Mouse (Mus musculus): ENCODE measurements around the gene Olfr868. TPM values are rescaled to one million over a fixed set of nuclear protein-coding genes. Genes with fewer than 3 reads are reported as not detected.

The Olfr868 gene
- polyA plus RNA-seq (2015; fragmentation: Nextera tagmentation; extraction: Ambion mirVana) = not detected in 2 replicates

- ATAC-seq (replicated peaks; ENCODE audit: extremely low read depth, insufficient read depth, low FRiP score) = no peak
- peaks cover 2% of the 10 kb centered on the region; the same call in 1 of the 2 replicates for H3K9me3 ChIP-seq (replicated peaks; ENCODE audit: control insufficient read depth, low read length)
- no peak within 1 kb of the TSS for H3K4me3 ChIP-seq (ENCODE audit: low read length)
- H3K27me3 ChIP-seq (ENCODE audit: control insufficient read depth, insufficient read depth, low read length) = no peaks in the 10 kb centered on the region
- H3K4me2 ChIP-seq (ENCODE audit: low read depth, low read length) = no peak within 1 kb of the TSS
- H3K4me1 ChIP-seq (ENCODE audit: control insufficient read depth, insufficient read depth, low read length) = no peaks in the 10 kb centered on the region
- 26% methylated on average over 2 of the region's 2 CpGs for WGBS
- no peak within 1 kb of the TSS for H3K27ac ChIP-seq (ENCODE audit: low read length)
- H3K9ac ChIP-seq (ENCODE audit: low read length) = no peak within 1 kb of the TSS
- no peaks in the 10 kb centered on the region for H3K36me3 ChIP-seq (ENCODE audit: control insufficient read depth, insufficient read depth)
Measured at GRCm38 (mm10) chr9:20098326-20098725, at the start of gene Olfr868. Gene Olfr868, plus strand, starts transcription at chr9:20098626.

GRCm38 (mm10) chr9:20057462-20057861, 41.0 kb upstream of the Olfr868 start, which contains the start of gene Olfr867:
Gene Olfr867, minus strand, starts transcription at chr9:20057562.
- no peak within 1 kb of the TSS for H3K9ac ChIP-seq (ENCODE audit: low read length)
- no peak within 1 kb of the TSS for H3K4me3 ChIP-seq (ENCODE audit: low read length)
- no peaks in the 10 kb centered on the region for H3K4me1 ChIP-seq (ENCODE audit: control insufficient read depth, insufficient read depth, low read length)
- H3K9me3 ChIP-seq (replicated peaks; ENCODE audit: control insufficient read depth, low read length) = 0 out of 2 replicates have a peak, but pooled peaks cover 4% of the 10 kb centered on the region
- ATAC-seq (replicated peaks; ENCODE audit: extremely low read depth, insufficient read depth, low FRiP score) = no peak
- no peaks in the 10 kb centered on the region for H3K36me3 ChIP-seq (ENCODE audit: control insufficient read depth, insufficient read depth)
- whole genome bisulfite sequencing = 69% methylated on average over 1 of the region's 1 CpGs
- H3K27me3 ChIP-seq (ENCODE audit: control insufficient read depth, insufficient read depth, low read length) = no peaks in the 10 kb centered on the region
- H3K4me2 ChIP-seq (ENCODE audit: low read depth, low read length) = no peak within 1 kb of the TSS
- no peak within 1 kb of the TSS for H3K27ac ChIP-seq (ENCODE audit: low read length)

- H3K36me3 ChIP-seq (ENCODE audit: control insufficient read depth, insufficient read depth) = no peaks in the 10 kb centered on the region
- 61% methylated on average over 3 of the region's 3 CpGs for WGBS
- no peak overlapping the region for H3K9ac ChIP-seq (ENCODE audit: low read length)
- no peaks in the 10 kb centered on the region for H3K27me3 ChIP-seq (ENCODE audit: control insufficient read depth, insufficient read depth, low read length)
- H3K4me1 ChIP-seq (ENCODE audit: control insufficient read depth, insufficient read depth, low read length) = no peaks in the 10 kb centered on the region
- ATAC-seq (replicated peaks; ENCODE audit: extremely low read depth, insufficient read depth, low FRiP score) = no peak
- H3K27ac ChIP-seq (ENCODE audit: low read length) = no peak overlapping the region
- no peak overlapping the region for H3K4me2 ChIP-seq (ENCODE audit: low read depth, low read length)
- no peak overlapping the region for H3K4me3 ChIP-seq (ENCODE audit: low read length)
- peaks cover 6% of the 10 kb centered on the region for H3K9me3 ChIP-seq (replicated peaks; ENCODE audit: control insufficient read depth, low read length)
Measured at GRCm38 (mm10) chr9:20070236-20070635, 28.2 kb upstream of the Olfr868 start.

DNA sequence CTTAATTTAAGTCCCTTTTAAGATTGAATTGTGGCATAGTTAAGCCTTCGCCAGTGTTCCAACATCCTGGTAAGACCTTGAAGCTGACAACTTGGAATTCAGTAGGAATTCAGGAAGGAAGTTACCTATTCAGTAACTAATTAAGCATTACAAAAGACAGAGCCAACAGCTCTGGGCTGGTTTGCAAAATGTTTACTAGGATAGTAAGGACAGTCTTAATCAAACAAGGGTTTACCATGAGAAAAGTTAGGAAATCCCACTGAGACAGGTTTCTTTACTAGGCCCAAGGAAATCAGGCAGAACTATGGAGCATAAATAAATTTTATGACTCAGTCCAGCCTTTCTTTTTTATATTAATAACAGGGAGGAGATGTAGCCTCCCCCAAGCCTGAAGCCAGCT, 27.1 kb upstream of the Olfr868 start:
- Histone ChIP-seq H3K4me3 (ENCODE audit: low read length) (no peak overlapping the region), H3K4me1 (ENCODE audit: control insufficient read depth, insufficient read depth, low read length) (no peaks in the 10 kb centered on the region), H3K9ac (ENCODE audit: low read length) (no peak overlapping the region), H3K27me3 (ENCODE audit: control insufficient read depth, insufficient read depth, low read length) (no peaks in the 10 kb centered on the region), H3K36me3 (ENCODE audit: control insufficient read depth, insufficient read depth) (no peaks in the 10 kb centered on the region), H3K4me2 (ENCODE audit: low read depth, low read length) (no peak overlapping the region), H3K9me3 (replicated peaks; ENCODE audit: control insufficient read depth, low read length) (peaks cover 6% of the 10 kb centered on the region), H3K27ac (ENCODE audit: low read length) (no peak overlapping the region)
- no peak for ATAC-seq (replicated peaks; ENCODE audit: extremely low read depth, insufficient read depth, low FRiP score)
- WGBS = 67% methylated on average over 1 of the region's 1 CpGs

DNA sequence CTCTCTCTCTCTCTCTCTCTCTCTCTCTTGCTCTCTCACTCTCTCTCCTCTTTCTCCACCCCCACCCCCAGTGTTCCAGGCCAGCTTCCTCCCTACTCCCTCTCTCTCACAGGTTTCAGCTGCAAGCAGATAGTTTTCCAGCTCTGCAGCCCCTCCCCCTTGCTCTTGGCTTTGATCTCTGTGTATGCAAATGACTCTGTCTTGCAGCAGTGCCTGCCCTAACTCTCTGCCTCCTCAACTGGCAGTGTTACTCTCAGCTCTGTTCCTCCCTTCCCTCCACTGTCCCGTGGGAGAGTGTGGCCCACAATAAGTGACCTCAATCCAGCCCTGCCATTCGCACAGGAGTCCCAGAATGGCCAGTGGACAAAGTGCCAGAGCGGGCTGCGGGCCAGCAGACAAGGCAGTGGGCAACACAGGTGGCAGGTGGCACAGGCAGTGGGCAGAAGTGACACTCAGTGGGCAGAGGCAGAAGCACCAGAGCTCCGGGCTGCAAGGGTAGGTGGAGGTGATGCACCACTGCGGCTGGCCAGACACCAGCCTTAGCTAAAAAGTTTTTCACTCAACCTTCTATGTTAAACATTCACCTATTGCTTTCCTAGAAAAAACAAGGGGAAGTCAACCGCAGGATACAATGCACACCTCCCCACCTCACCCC, 24.8 kb upstream of the Olfr868 start:
- H3K27me3 ChIP-seq (ENCODE audit: control insufficient read depth, insufficient read depth, low read length) = no peaks in the 10 kb centered on the region
- H3K4me2 ChIP-seq (ENCODE audit: low read depth, low read length) = no peak overlapping the region
- ATAC-seq (replicated peaks; ENCODE audit: extremely low read depth, insufficient read depth, low FRiP score) = no peak
- H3K27ac ChIP-seq (ENCODE audit: low read length) = no peak overlapping the region
- H3K4me1 ChIP-seq (ENCODE audit: control insufficient read depth, insufficient read depth, low read length) = no peaks in the 10 kb centered on the region
- 53% methylated on average over 7 of the region's 7 CpGs for WGBS
- no peaks in the 10 kb centered on the region for H3K36me3 ChIP-seq (ENCODE audit: control insufficient read depth, insufficient read depth)
- no peak overlapping the region for H3K4me3 ChIP-seq (ENCODE audit: low read length)
- no peak overlapping the region for H3K9ac ChIP-seq (ENCODE audit: low read length)
- peaks cover 8% of the 10 kb centered on the region for H3K9me3 ChIP-seq (replicated peaks; ENCODE audit: control insufficient read depth, low read length)

DNA sequence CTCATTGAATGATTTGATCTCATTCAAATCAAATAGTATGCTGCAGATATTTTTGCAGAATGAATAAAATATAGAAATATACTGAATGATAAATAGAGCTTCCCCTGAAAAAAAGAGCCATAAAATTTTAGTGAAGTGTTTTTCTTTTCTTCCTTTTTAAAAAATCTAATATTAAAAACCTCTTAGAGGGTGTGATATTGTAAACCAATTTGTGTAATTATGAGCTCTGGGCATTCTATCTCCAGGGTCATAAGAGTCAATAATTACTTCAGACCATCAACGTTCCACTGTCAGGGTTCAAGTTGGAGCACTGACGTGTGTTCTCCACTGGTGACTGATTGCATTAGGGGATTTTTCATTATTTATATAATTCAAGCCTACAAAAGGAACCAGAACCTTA, 30.3 kb downstream of the Olfr868 start, which contains the start of gene Olfr869:
Olfr869 (plus strand) TSS at position 301 of the 400 bp plus-strand sequence.
- Histone ChIP-seq H3K36me3 (ENCODE audit: control insufficient read depth, insufficient read depth) (no peaks in the 10 kb centered on the region), H3K27me3 (ENCODE audit: control insufficient read depth, insufficient read depth, low read length) (no peaks in the 10 kb centered on the region), H3K27ac (ENCODE audit: low read length) (no peak within 1 kb of the TSS), H3K9me3 (replicated peaks; ENCODE audit: control insufficient read depth, low read length) (no peaks in the 10 kb centered on the region), H3K4me1 (ENCODE audit: control insufficient read depth, insufficient read depth, low read length) (no peaks in the 10 kb centered on the region), H3K4me2 (ENCODE audit: low read depth, low read length) (no peak within 1 kb of the TSS), H3K4me3 (ENCODE audit: low read length) (no peak within 1 kb of the TSS), H3K9ac (ENCODE audit: low read length) (no peak within 1 kb of the TSS)
- ATAC-seq (replicated peaks; ENCODE audit: extremely low read depth, insufficient read depth, low FRiP score) = no peak
- 71% methylated on average over 2 of the region's 2 CpGs for WGBS

DNA sequence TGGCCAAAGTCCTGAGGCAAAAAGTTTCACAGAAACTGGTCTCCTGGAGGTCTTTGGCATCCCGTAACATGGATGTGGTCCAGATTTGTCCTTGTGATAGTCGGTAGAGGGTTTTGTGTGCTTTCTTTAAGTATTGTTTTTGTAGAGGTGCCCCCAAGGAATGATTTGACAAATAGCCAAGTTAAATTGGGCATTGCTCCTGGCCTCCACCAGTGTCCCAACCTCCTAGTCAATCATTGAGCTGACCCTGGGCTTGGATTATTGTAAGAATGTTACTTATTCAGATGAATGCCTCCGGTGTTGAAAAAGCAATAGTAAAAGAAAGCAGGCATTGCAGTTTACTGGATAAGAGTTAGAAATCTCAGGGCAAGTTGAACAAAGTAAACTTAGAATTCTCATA, 51.3 kb downstream of the Olfr868 start:
- no peaks in the 10 kb centered on the region for H3K4me1 ChIP-seq (ENCODE audit: control insufficient read depth, insufficient read depth, low read length)
- peaks cover 6% of the 10 kb centered on the region; the same call in 1 of the 2 replicates for H3K9me3 ChIP-seq (replicated peaks; ENCODE audit: control insufficient read depth, low read length)
- 81% methylated on average over 3 of the region's 3 CpGs for WGBS
- no peak overlapping the region for H3K4me2 ChIP-seq (ENCODE audit: low read depth, low read length)
- no peaks in the 10 kb centered on the region for H3K27me3 ChIP-seq (ENCODE audit: control insufficient read depth, insufficient read depth, low read length)
- ATAC-seq (replicated peaks; ENCODE audit: extremely low read depth, insufficient read depth, low FRiP score) = no peak
- no peak overlapping the region for H3K9ac ChIP-seq (ENCODE audit: low read length)
- H3K36me3 ChIP-seq (ENCODE audit: control insufficient read depth, insufficient read depth) = no peaks in the 10 kb centered on the region
- no peak overlapping the region for H3K4me3 ChIP-seq (ENCODE audit: low read length)
- H3K27ac ChIP-seq (ENCODE audit: low read length) = no peak overlapping the region

Other genes with a start within 250 kb of the Olfr868 start
- gene Olfr860, start 248.9 kb upstream of the Olfr868 start, polyA plus RNA-seq (2015; fragmentation: Nextera tagmentation; extraction: Ambion mirVana) = not detected in 2 replicates
- not detected in 2 replicates for gene Olfr862, start 210.6 kb upstream of the Olfr868 start, polyA plus RNA-seq (2015; fragmentation: Nextera tagmentation; extraction: Ambion mirVana)
- gene Olfr77, start 181.8 kb upstream of the Olfr868 start, polyA plus RNA-seq (2015; fragmentation: Nextera tagmentation; extraction: Ambion mirVana) = 0.15 and 0.20 TPM in 2 replicates
- not detected in 2 replicates for gene Olfr866, start 70.6 kb upstream of the Olfr868 start, polyA plus RNA-seq (2015; fragmentation: Nextera tagmentation; extraction: Ambion mirVana)
- not detected in 2 replicates for gene Olfr867, start 41.1 kb upstream of the Olfr868 start, polyA plus RNA-seq (2015; fragmentation: Nextera tagmentation; extraction: Ambion mirVana)
- gene Olfr869, start 30.4 kb downstream of the Olfr868 start, polyA plus RNA-seq (2015; fragmentation: Nextera tagmentation; extraction: Ambion mirVana) = not detected in 2 replicates
- gene Olfr870, start 75.4 kb downstream of the Olfr868 start, polyA plus RNA-seq (2015; fragmentation: Nextera tagmentation; extraction: Ambion mirVana) = not detected in 2 replicates
- not detected in 2 replicates for gene Olfr871, start 113.6 kb downstream of the Olfr868 start, polyA plus RNA-seq (2015; fragmentation: Nextera tagmentation; extraction: Ambion mirVana)
- not detected in 2 replicates for gene Olfr872, start 138.5 kb downstream of the Olfr868 start, polyA plus RNA-seq (2015; fragmentation: Nextera tagmentation; extraction: Ambion mirVana)
- not detected in 2 replicates for gene Olfr39, start 183.7 kb downstream of the Olfr868 start, polyA plus RNA-seq (2015; fragmentation: Nextera tagmentation; extraction: Ambion mirVana)
- gene Olfr873, start 199.9 kb downstream of the Olfr868 start, polyA plus RNA-seq (2015; fragmentation: Nextera tagmentation; extraction: Ambion mirVana) = not detected in 2 replicates
- not detected in 2 replicates for gene Olfr18, start 237.5 kb downstream of the Olfr868 start, polyA plus RNA-seq (2015; fragmentation: Nextera tagmentation; extraction: Ambion mirVana)